Mouse (Mus musculus) stomach, postnatal 0 days (tissue): ENCODE results near the gene Wnt9a.

Experiments used
- CTCF ChIP-seq: IDR thresholded peaks from 2 replicates; pipeline ENCODE4 v1.5.1; 2016; ENCODE audit warnings: antibody characterized with exemption, low read depth, mild to moderate bottlenecking, moderate library complexity
- EP300 ChIP-seq: optimal IDR thresholded peaks from 2 replicates; pipeline ENCODE3; 2016; ENCODE audit warnings: antibody characterized with exemption

DNA sequence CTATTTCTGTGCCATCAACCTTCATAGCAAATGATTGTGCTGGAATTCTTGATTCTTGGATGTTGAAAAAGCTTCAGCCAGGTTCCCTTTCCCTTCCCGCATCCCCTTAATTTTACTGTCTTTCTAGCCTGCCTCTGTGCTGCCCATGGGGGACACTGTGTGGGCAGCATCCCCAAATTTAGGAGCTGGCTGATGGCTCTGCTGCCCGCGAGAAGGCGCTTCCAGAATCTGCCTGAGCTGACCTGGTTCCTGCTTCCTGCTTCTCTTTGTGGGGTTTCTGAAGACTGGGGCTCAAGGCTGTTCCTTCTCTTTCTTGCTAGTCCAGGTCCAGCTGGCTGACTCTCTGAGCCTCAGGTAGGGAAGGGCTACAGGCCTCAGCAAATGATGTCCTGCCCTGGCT, 48.1 kb downstream of the Wnt9a start:
- TF ChIP-seq CTCF: no peak
- no peak for TF ChIP-seq EP300
